Mouse (Mus musculus) thymus, adult 18-20 months (tissue): ENCODE results near the gene Bcl2l1.

ENCODE experiments used
- DNase-seq, 2 experiments: peaks; one replicate each; pipeline ENCODE4 v3.0.0; 2022; ENCODE audit warnings: mixed read lengths in 2 of 2

Gene Bcl2l1

DNA sequence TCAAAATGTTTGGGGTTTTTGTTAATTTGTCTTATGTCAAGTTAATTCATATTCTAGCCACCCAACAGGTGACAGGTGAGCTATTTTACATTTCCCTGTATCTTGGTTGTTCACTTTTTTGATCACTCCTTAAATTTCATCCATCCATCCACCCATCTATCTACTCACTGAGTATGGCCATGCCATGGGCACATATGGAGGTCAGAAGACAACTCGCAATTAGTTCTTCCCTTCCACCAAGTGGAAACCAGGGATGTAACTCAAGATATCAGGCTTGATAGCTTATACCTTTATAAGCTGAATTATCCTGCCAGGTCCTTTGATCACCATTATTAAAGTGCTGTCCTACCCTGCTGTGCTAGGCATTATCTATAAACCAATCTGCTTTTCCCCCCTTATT lies 7.8 kb downstream of the Bcl2l1 start:
- DNase-seq = no peak

DNA sequence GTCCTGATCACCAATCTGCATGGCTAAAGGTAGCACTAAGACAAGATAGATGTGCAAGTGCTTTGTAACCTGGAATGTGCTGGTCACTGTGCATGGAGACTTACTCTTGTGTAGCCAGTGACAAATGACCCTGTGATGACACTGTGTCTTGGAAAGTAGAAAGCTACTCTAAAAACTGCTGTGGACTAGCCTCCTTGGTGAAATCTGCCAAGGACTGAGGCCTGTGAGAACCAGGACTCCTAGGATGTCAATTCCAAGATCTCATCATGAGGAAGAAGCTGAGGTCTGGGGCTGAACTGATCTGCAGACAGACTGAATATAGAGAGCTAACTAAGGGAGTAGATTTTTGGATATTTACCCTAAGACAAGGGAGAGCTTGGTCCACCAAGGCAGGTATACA lies 10.0 kb downstream of the Bcl2l1 start:
- DNase-seq = no peak

DNA sequence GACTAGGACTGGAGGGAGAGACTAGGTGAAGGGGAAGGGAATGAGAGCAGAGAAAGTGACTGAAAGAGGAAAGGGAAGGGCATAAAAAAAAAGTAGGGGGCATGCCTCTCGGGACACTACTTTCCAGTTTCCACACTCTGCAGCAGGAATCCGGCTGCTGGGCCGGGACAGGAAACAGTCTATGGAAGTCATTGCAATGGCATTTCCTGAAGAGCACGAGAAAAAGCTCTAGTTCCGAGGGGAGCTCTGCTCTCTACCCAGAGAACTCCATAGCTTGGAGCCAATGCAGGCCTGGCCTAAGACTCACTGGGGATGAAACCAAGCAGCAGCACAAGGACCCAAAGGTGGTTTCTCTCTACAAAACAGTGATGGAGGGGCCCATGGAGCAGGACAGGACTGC lies 10.5 kb downstream of the Bcl2l1 start:
- DNase-seq = no peak

DNA sequence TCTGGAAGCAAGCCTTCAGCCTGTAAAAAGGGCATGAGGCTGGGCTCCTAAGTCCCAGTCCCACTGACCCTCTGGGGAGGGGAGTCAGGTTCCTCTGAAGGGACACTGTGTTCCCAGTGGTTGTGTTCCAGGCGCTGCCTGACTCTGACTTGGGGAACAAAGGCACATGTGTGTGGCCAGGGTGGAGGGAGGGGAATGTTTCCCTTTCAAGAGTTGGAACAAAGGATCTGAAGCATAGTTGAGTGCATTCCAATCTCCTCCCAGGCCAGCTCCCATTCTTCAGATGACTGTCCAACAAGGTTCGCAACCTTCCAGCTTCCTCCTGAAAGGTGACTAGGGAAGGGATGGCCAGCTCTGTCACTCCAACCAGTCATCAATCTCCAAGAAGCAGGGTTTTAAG lies 11.2 kb downstream of the Bcl2l1 start:
- no peak for DNase-seq

DNA sequence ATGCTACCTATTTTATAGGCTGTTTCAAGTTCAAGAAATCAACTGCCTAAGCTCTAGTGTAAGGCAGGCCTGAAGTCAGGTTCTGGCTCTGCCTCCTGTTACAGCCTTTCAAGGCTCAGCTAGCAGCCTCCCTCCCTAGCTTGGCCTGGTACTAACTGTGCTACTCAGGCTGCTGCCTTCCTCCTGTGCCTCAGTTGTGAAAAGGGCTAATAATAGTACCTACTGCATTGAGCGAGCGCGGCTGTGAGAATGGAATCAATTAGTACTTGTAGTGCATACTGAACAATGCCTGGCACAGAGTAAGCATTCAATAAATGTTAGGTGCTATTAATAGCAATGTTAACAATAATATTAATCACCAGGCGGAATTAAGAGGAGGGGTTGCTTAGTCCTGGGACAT lies 11.6 kb downstream of the Bcl2l1 start:
- no peak for DNase-seq

DNA sequence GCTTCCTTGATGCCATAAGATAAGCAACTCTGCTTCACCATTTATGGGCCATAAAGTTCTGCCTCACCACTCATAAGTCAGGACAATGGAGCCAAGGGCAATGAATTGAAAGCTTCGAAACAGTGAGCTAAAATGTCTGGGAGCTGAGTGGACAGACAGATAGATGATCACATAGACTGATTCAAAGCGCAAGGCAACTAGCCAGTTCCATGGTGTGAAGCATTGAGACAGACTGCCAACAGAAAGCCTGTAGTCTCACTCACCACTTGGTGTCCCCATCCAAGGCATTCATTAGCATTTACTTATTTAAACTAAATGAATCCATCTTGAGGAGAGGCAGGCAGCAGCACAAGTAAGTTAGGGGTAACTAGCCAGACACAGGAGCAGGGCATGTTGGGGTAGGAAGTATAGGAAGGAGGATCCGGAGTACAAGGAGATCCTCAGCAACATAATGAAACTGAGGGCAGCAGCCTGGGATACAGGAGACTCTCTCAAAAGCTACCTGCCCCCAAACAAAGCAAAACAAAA lies 12.4 kb downstream of the Bcl2l1 start:
- no peak for DNase-seq

DNA sequence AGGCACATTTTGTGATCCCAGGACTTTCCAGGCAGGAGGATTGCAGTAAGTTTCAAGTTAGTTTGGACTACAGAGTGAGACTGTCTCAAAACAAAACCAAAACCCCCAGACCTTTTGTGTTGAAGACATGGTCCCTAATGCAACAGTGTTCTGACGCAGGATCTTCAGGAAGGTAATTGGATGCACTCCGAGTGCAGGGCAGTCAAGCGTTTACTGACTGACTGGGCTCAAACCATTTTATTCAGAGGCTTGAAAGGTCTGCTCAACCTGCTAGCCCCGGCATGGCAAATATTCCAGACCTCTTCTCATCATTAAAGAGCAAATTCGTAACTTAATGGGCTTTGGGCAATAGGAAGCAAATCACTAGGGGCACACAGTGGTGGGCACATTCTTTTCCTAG lies 12.8 kb downstream of the Bcl2l1 start:
- DNase-seq = no peak

DNA sequence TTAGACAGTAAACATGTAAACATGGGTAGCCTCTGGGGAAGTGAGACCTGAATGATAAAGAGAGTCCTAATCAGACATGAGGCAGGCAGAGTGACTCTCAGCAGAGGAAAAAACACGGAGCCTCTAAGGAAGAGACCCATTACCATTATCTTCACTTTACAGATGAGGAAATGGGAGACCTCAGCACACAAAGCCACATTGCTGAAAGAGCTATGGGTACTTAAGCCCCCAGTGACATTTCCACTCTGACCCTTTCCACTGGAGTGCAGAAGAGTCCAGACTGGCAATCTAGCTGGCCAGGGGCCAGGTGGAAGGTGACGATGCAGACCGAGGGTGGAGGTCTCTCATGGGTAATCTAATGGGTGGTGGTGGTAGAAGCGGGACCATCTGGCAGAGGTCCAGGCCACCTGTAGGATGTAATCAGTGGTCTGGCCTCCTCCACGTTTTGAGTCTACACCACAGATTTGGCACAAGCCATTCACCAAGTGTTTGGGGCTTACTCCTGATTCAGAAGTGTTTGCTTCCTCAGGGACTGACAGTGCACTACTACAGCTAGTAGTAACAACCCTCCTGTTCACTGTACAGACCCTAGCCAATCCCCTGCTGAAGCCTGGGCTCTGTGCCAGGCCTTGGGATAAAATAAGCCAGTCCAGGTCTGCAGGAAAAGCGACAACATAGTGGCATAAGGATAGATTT lies 13.8 kb downstream of the Bcl2l1 start:
- DNase-seq = peak in 1 of 2 experiments; percentile 22

DNA sequence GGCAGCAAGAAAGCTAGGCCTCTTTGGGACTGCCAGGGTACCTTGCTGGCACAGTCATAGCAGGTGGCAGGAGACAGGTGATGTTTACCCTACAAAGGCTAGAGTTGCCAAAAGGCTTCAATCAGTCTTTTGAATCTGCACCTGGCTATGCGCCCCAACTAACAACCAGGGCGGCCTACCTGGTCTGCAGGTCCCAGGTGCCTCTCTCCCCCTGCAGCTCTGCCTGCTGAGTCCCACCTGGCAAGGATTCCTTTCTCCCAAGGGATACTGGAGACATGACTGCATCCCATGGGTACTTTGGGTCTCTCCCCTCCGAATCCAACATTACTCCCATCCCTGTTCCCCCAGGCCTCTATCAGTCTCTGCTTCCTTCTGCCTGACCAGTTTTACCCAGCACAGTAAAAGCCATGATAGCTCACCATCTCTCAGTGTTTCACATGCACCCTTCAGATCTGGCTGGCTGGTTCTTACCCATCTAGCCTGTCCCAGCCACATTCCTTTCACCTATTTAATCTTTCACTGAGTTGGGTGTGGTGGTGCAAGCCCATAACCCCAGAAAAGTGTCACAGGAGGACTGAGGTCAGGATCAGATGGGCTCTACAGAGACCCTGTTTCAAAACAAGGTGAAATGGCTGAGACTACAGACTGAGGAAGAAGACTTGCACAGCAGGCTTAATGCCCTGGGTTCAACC lies 14.7 kb downstream of the Bcl2l1 start:
- DNase-seq = no peak

DNA sequence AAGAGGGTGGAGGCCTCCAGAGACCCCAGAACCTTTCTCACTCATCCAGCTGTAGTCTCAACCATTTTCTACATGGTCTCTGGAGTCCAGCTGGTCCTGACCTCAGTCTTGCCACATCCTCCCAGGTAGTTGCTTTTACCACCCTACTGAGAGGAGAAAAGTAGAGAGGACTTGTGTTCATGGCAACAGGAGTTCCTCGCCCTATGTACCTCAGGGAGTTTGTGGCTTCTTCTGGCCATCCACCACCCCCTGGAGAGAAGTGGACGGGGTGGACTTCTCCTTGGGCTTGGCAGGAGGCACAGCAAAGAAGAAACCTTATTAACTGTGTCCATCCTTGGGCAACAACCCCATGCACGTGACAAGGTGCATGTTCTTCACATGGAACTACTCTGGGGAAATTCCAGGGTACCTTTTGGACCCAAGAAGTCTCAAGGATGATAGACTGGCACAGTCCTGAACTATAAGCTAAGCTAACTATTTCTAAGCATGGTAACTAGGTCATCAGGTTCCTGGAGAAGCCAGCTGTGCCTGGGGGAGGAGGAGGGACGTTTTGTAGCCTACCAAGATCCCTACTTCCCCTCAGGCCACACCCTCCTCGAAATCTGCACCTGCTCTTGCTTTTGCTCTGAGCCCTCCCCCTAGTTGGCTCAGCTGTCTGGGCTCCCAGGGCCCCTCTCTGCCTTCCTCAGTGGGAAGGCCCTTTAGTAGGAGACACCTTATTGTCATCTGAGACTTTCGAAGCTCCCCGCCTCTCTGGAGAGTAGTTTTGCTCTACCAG lies 15.5 kb downstream of the Bcl2l1 start:
- DNase-seq = peak; percentile 85 to 93

DNA sequence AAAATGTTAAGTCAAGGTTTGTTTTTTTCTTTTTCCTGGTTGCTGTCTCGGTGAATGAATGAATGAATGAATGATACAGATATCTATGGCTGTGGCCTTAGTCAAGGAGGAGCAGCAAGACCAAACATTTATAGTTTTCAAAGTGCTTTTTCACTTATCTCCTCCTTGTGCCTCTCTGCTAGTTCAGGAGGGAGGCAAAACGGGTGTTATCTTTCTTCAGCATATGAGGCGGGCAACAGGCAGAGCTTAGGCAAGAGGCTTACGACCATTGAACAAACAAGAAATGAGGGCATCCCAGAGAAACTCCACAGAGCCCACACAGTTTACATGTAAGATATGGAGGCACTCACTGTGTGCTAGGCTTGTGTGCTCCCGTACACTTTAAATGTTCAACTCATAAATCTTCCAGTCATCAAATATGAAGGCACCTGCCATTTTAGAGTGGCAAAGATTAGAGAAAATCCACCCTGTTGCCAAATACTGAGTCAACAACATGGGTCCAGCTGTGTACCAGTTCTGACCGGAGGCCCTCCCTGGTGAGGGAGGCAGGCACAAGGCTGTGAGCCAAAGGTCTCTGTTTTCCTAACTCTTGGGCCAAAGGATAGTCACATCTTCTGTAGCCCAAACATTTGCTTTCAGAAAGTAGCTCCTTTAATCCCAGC lies 17.2 kb downstream of the Bcl2l1 start:
- peak in 1 of 2 experiments; percentile 3 for DNase-seq

DNA sequence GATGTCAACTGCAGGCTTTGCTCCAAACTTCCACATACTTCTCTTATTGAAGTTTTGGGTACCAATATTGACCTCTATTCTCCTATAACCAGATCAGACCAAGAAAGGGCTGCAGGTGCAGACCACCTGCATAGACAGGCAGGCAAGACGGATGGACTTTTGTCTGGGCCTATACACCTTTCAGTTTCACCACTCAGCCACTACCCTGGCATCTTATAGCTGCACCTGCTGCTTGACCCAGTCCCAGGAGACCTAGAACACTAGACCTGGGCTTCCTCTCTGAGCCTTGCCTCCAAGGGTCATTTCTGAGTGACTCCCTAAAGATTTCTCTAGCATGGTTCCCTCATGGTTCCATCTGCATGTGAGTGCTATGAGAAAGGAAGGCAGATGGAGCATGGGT lies 18.3 kb downstream of the Bcl2l1 start:
- DNase-seq = peak in 1 of 2 experiments; percentile 11

DNA sequence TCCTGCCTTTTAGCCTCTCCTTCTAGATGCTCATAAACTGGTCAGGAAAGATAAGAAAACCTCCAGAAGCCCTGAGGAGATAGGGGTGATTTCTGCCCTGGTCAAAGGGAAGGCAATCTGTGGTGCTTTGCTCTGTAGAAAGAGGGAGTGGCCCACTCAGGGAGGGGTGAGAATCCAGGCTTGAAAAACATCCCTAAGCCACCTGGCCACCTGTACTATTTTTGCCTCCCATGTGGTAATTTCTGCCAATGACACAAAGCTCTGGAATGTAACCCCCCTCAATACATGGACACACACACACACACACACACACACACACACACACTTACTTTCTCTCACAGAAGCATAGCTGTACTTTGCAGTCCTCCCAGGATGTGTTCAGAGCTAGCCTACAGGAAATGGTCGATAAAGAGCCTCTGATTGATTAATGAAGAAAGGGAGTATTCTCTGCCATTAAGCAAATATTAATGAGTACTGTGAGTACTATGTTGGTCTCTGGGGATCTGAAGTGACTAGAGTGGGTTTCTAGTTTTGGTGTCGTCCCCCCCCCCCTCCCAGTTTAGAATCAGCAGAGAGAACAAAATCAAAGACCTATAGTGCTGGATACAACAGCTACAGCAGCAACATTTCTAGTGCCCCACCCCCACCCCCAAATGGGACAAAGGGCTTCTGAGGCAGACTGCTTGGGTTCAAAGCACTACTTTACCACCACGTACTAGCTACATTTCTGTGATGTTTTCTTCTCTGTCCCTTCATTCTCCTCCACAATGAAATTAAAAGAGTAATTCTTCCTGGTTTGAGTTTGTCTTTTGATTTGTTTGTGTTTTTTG lies 20.0 kb downstream of the Bcl2l1 start:
- DNase-seq = no peak

DNA sequence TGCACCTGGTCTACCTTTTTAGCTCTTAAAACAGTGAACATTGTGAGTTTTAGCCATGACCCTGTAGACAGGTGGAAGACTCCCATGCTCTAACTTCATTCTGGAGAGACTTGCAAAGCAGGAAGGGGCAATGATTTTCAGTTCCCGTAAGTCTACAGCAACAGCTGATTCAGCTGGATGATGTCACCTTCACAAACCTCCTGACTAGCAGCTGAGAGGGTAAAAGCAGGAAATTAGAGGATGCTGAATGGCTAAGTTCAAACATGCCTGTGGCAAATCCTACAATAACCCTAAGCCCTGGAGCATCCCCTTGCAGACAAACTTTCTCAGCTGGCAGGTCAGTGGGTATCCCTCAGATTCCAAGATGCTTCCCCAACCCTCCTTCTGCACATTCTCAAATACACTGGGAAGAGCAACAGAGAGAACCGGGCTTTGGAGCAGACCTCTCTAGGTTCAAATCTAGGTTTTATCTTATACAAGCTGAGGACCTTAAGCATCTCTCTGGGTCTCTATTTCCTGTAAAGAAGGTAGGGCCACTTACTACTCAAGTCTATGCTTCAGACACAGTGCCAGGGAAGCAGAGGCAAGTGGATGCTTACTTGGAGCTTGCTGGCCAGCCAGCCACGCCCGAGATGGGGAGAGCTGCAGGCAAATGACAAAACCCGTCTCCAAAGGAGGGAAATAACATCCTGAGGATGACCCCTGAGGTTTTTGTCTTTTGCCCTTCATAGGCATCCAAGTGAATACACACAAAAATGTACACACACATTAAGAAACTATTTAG lies 21.2 kb downstream of the Bcl2l1 start:
- DNase-seq = no peak

DNA sequence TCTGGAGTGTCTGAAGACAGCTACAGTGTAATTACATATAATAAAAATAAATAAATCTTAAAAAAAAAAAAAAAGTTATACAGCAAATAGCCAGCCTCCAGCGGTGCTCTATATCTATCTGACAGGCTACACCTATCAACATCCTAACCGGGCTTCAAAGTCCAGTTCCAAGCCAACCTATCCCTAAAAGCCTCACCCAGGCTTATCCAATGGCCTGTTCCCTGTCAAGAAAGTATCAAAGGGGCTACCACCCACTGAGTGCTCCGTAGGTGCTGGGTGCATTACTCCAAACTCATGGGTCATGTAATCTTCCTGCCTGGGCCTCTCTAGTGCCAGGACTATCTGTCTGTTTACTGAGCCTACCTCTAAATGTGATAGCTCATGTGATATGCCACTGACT lies 23.4 kb downstream of the Bcl2l1 start:
- DNase-seq = no peak

DNA sequence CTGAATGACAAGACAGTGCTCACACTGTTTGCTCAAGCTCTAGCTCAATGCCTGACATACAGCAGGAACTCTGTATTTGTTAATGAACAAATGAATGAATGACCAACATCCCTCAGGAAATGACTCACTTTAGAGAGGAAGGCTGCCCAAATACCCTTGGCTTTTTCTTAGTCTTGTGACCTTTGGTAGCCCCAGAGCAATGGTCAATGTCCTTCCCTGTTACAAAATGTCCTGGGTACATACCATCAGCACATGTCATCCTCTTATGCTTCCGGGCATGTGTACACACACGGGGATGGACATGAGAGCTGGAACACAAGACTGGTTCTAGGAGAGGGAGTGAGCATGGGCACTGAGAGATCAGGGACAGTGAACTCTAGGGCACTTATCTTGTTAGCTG lies 25.5 kb downstream of the Bcl2l1 start:
- no peak for DNase-seq

DNA sequence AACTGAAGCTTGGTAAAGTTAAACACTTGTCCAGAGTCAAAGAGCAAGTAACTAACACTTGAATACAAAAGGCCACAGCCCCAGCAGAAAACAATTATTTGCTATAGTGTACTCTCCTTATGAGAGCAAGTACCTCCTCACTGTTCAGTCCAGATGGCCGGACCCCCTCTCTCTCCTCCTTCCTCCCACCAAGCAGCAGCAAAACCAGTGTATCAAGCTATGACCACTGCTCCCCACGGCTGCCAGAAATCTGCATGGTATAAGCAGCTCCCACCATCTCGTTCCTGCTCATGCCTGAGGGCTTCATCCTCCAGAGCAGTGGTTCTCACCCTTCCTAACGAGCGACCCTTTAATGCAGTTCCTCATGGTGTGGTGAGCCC lies 26.4 kb downstream of the Bcl2l1 start:
- DNase-seq = no peak

DNA sequence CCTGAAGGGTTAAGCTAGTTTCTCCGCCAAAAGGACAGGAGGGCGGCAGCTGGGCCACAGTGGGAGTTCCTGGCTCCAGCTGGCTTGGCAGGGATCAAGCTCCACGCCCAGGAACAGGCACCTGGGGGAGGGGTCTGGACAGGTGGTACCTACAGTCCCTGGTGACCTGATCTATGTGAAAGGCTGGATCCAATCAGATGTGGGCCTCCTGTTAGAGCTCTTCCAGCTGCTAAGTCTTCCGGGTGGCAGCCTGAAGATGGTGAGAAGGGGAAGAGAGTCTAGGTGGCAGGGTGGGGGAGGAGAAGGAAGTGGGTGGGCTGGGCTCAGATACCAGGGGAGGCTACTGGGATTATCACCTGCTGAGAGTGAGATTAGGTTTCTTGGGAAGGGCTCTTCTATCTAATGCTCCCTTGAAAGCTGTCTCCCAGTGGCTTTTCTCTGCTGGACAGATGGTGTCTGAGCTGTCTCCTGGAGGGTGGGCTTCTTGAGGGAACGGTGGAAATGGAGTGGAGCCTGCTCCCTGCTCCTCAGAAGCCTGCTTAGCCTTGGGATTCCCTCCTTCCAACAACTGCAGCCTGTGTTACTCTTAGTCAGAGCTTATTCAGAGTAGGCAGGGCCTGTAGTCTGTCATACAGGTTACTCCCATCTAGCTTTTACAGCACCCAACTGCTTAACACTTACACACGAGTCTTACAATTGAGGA lies 27.0 kb downstream of the Bcl2l1 start:
- peak; percentile 37 to 60 for DNase-seq

DNA sequence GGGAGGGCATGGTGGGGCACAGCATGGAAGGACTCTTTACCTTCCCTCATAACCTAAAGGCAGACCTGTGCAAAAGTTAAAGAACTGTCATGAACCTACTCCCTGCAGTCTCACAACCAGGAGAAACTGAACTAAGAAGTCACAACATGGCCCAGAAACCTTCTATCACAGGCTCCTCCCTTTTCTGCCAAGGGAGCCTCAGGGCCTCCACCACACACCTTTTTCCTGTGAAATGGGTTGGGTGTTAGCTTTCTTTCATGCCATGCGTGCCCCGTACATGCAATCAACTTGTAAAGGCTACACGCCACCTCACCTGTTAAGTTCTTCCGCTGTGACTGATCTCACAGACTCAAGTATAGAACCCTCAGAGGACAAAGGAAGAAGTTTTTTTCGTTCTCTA lies 28.4 kb downstream of the Bcl2l1 start:
- no peak for DNase-seq

DNA sequence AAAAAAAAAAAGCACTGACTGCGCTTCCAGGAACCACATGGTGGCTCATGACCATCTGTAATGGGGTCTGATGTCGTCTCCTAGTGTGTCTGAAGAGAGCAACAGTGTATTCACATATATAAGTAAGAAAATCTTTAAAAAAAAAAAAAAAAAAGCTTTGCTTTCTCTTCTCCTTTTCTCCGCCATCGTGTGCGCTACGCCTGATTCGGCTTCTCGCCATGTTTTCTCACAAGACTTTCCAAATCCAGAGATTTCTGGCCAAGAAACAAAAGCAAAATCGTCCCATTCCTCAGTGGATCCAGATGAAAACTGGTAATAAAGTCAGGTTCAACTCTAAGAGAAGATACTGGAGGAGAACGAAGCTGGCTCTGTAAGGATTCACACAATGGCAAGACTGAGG lies 29.2 kb downstream of the Bcl2l1 start:
- DNase-seq = no peak

DNA sequence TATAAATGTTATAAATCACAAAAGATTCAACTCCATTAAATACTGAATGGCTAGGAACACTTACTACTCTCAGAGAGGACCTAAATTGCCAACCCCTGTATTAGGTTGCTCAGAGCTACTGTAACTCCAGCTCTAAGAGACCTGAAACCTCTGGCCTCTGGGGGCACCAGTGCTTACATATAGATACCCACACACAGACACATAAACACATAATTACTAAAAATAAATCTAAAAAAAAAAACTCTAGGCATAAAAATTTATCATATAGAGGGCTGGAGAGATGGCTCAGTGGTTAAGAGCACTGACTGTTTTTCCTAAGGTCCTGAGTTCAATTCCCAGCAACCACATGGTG lies 30.8 kb downstream of the Bcl2l1 start:
- DNase-seq = no peak
